Mouse (Mus musculus): ENCODE measurements at regions not wholly inside any gene's neighbourhood (a gene's known extent, or its start where the extent isn't known, plus 50 kb on each side); places are given as distances from the start of the nearest gene placed in this dataset.

DNA sequence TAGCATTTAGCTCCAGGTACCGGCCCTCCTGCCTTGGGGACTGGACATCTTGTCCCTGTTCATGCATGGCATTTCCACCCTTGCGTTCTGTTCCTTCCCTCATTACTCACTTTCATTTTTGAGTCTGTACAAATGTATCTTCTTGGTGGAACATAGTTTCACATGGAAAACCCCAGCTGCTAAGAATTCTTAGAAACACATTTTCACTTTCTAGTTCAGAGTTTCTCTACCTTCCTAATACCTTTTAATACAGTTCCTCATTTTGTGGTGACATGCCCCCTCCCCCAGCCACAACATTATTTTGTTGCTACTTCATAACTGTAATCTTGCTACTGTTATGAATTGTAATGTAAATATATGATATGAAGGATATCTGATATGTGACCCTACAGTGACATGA is 169.9 kb downstream of the Cemip2 start:
- H3K36me3 ChIP-seq (replicated peaks; ENCODE audit: control insufficient read depth, insufficient read depth, low read depth): no peaks in the 10 kb centered on the region
- no peak overlapping the region for H3K4me3 ChIP-seq (ENCODE audit: insufficient read depth in 1 of 2, low read depth in 2 of 2, low read length in 2 of 2)
- H3K4me2 ChIP-seq (ENCODE audit: low read depth): no peak overlapping the region
- TF ChIP-seq CTCF (IDR thresholded peaks at IDR 0.05; ENCODE audit: low read depth): no peak
- no peak for TF ChIP-seq EP300 (IDR thresholded peaks at IDR 0.05; ENCODE audit: low read depth)
- H3K9ac ChIP-seq (replicated peaks): no peak overlapping the region
- DNase-seq (ENCODE audit: low read depth in 3 of 3, low spot score in 3 of 3): no peak
- WGBS (ENCODE audit: insufficient replicate concordance): 54% methylated on average over 2 of the region's 2 CpGs
- H3K27ac ChIP-seq: no peak overlapping the region
- H3K9me3 ChIP-seq (ENCODE audit: control insufficient read depth, low read length): no peaks in the 10 kb centered on the region
- H3K27me3 ChIP-seq (ENCODE audit: control insufficient read depth, insufficient read depth, low read length): no peaks in the 10 kb centered on the region
- no peaks in the 10 kb centered on the region for H3K4me1 ChIP-seq (replicated peaks; ENCODE audit: control insufficient read depth in 2 of 2, insufficient read depth in 2 of 2, low read length in 1 of 2)
- ATAC-seq (ENCODE audit: insufficient read depth): no peak

DNA sequence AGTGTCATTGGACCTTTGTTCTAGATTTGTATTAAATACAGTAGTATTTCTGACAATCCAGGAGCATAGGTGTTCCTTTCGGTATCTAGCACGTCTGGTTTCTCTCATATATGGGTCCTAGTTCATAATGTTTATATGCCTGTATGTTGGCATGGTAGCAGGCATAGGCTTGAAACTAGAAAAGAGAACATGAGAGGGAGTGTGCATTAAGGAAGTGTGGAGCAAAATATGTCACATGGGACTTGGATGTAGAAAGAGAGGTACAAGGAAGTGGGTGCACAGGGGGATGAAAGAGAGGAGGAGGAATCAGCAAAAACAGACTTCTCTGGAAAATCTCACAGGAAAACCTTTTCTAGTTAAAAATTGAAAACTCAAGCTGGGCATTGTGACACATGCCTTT is 176.2 kb upstream of the Trpm3 start:
- Histone ChIP-seq H3K9me3 (ENCODE audit: control insufficient read depth, low read length) (no peaks in the 10 kb centered on the region), H3K4me1 (replicated peaks; ENCODE audit: control insufficient read depth in 2 of 2, insufficient read depth in 2 of 2, low read length in 1 of 2) (no peaks in the 10 kb centered on the region), H3K9ac (replicated peaks) (no peak overlapping the region), H3K4me2 (ENCODE audit: low read depth) (no peak overlapping the region), H3K36me3 (replicated peaks; ENCODE audit: control insufficient read depth, insufficient read depth, low read depth) (no peaks in the 10 kb centered on the region), H3K27me3 (ENCODE audit: control insufficient read depth, insufficient read depth, low read length) (no peaks in the 10 kb centered on the region), H3K27ac (no peak overlapping the region), H3K4me3 (ENCODE audit: insufficient read depth in 1 of 2, low read depth in 2 of 2, low read length in 2 of 2) (no peak overlapping the region)
- DNase-seq (ENCODE audit: low read depth in 3 of 3, low spot score in 3 of 3) (no peak), ATAC-seq (ENCODE audit: insufficient read depth) (no peak)
- TF ChIP-seq CTCF (IDR thresholded peaks at IDR 0.05; ENCODE audit: low read depth) (no peak), EP300 (IDR thresholded peaks at IDR 0.05; ENCODE audit: low read depth) (no peak)
- WGBS (ENCODE audit: insufficient replicate concordance): 59% methylated on average over 2 of the region's 2 CpGs

DNA sequence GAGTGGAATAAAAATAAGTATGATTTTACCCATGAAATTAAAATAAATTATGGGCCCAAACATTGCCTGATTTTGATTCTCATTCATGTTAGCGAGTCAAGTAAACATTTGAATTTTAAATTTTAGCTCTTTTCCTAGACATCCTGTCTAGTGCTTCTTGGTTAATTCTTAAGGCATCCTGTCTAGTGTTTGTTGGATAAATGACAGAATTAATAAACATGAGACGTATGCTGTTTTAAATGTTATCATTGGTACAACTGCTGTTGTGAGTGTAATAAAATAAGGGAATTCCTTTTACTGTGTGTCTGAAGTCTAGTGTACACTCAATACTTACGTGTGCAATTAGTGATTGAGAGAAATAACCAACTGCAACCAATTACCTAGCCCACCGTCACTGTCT is 149.0 kb upstream of the Trpm3 start:
- no peak overlapping the region for H3K4me2 ChIP-seq (ENCODE audit: low read depth)
- H3K4me3 ChIP-seq (ENCODE audit: insufficient read depth in 1 of 2, low read depth in 2 of 2, low read length in 2 of 2): no peak overlapping the region
- DNase-seq (ENCODE audit: low read depth in 3 of 3, low spot score in 3 of 3) (no peak), ATAC-seq (ENCODE audit: insufficient read depth) (no peak)
- no peaks in the 10 kb centered on the region for H3K9me3 ChIP-seq (ENCODE audit: control insufficient read depth, low read length)
- H3K27ac ChIP-seq: no peak overlapping the region
- 61% methylated on average over 4 of the region's 4 CpGs for WGBS (ENCODE audit: insufficient replicate concordance)
- H3K27me3 ChIP-seq (ENCODE audit: control insufficient read depth, insufficient read depth, low read length): no peaks in the 10 kb centered on the region
- TF ChIP-seq CTCF (IDR thresholded peaks at IDR 0.05; ENCODE audit: low read depth) (no peak), EP300 (IDR thresholded peaks at IDR 0.05; ENCODE audit: low read depth) (no peak)
- H3K4me1 ChIP-seq (replicated peaks; ENCODE audit: control insufficient read depth in 2 of 2, insufficient read depth in 2 of 2, low read length in 1 of 2): no peaks in the 10 kb centered on the region
- H3K36me3 ChIP-seq (replicated peaks; ENCODE audit: control insufficient read depth, insufficient read depth, low read depth): no peaks in the 10 kb centered on the region
- H3K9ac ChIP-seq (replicated peaks): no peak overlapping the region

DNA sequence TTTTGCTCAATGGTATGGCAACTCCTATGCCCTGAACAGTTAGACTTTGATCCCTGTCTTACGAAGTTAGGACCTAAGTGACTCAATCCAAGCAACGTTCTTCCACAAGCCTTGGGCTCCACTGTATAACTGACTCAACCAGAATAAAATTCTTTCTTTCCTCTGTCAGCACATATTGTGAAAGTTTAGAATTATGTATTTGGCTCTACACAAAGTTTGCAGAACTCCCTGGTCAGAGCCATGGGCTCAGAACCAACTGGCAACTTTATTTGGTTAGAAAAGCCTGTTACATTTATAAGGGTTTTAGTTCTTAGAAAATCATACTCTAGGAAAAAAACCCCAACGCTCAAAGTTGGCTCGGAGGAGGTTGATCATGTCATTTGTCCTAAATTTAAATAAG is 147.9 kb upstream of the Trpm3 start:
- Histone ChIP-seq H3K4me1 (replicated peaks; ENCODE audit: control insufficient read depth in 2 of 2, insufficient read depth in 2 of 2, low read length in 1 of 2) (no peaks in the 10 kb centered on the region), H3K9ac (replicated peaks) (no peak overlapping the region), H3K36me3 (replicated peaks; ENCODE audit: control insufficient read depth, insufficient read depth, low read depth) (no peaks in the 10 kb centered on the region), H3K4me3 (ENCODE audit: insufficient read depth in 1 of 2, low read depth in 2 of 2, low read length in 2 of 2) (no peak overlapping the region), H3K27me3 (ENCODE audit: control insufficient read depth, insufficient read depth, low read length) (no peaks in the 10 kb centered on the region), H3K27ac (no peak overlapping the region), H3K9me3 (ENCODE audit: control insufficient read depth, low read length) (no peaks in the 10 kb centered on the region), H3K4me2 (ENCODE audit: low read depth) (no peak overlapping the region)
- no peak for DNase-seq (ENCODE audit: low read depth in 3 of 3, low spot score in 3 of 3)
- TF ChIP-seq EP300 (IDR thresholded peaks at IDR 0.05; ENCODE audit: low read depth) (no peak), CTCF (IDR thresholded peaks at IDR 0.05; ENCODE audit: low read depth) (no peak)
- 68% methylated on average over 4 of the region's 4 CpGs for WGBS (ENCODE audit: insufficient replicate concordance)
- no peak for ATAC-seq (ENCODE audit: insufficient read depth)

DNA sequence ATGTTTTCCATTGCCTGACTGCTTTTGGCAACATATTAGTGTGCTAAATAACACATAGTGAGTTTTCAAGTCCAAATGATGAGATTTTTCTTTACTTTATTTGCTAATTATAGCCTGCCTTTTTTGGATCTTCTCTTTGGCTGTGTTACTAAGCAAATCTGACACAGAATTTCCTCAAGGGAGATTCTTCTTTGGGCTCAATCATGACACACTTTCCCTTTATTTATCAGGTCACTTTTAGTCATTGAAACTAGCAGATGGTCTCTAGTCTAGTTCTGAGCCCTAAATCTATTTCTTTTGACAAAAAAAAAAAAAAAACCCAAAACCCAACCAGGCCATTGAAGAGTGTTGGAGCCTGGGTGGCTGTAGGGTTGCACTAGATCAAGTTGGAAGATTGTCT is 147.4 kb upstream of the Trpm3 start:
- no peaks in the 10 kb centered on the region for H3K27me3 ChIP-seq (ENCODE audit: control insufficient read depth, insufficient read depth, low read length)
- no peaks in the 10 kb centered on the region for H3K9me3 ChIP-seq (ENCODE audit: control insufficient read depth, low read length)
- TF ChIP-seq EP300 (IDR thresholded peaks at IDR 0.05; ENCODE audit: low read depth): no peak
- TF ChIP-seq CTCF (IDR thresholded peaks at IDR 0.05; ENCODE audit: low read depth): no peak
- H3K27ac ChIP-seq: no peak overlapping the region
- no peak overlapping the region for H3K9ac ChIP-seq (replicated peaks)
- ATAC-seq (ENCODE audit: insufficient read depth): no peak
- no peaks in the 10 kb centered on the region for H3K36me3 ChIP-seq (replicated peaks; ENCODE audit: control insufficient read depth, insufficient read depth, low read depth)
- no peak overlapping the region for H3K4me2 ChIP-seq (ENCODE audit: low read depth)
- no peak for DNase-seq (ENCODE audit: low read depth in 3 of 3, low spot score in 3 of 3)
- H3K4me1 ChIP-seq (replicated peaks; ENCODE audit: control insufficient read depth in 2 of 2, insufficient read depth in 2 of 2, low read length in 1 of 2): no peaks in the 10 kb centered on the region
- no peak overlapping the region for H3K4me3 ChIP-seq (ENCODE audit: insufficient read depth in 1 of 2, low read depth in 2 of 2, low read length in 2 of 2)

DNA sequence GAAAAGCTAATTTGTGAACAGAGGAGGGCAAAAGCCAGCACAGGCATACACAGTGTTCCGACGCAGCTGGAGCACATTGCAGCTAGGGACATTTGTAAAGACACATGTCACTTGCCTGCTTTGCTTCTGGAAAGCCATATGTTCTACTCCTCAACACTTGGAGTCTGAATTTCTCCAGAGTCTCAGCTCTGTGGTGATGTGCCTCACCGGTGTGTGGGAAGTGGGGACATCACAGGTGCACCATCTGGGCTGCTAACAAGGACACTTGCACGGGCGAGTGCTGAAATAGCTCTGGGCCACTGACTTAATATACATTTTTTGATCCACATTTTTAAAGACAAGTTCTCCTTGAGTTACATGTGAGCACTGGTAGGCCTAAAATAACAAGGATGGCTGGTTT is 139.2 kb upstream of the Trpm3 start:
- ATAC-seq (ENCODE audit: insufficient read depth): no peak

More for the DNA sequence above, 139.2 kb upstream of the Trpm3 start:
- H3K4me2 ChIP-seq (ENCODE audit: low read depth): no peak overlapping the region
- DNase-seq (ENCODE audit: low read depth in 3 of 3, low spot score in 3 of 3): no peak
- H3K36me3 ChIP-seq (replicated peaks; ENCODE audit: control insufficient read depth, insufficient read depth, low read depth): no peaks in the 10 kb centered on the region
- H3K9ac ChIP-seq (replicated peaks): no peak overlapping the region
- H3K9me3 ChIP-seq (ENCODE audit: control insufficient read depth, low read length): no peaks in the 10 kb centered on the region
- no peak overlapping the region for H3K27ac ChIP-seq
- TF ChIP-seq EP300 (IDR thresholded peaks at IDR 0.05; ENCODE audit: low read depth): no peak
- TF ChIP-seq CTCF (IDR thresholded peaks at IDR 0.05; ENCODE audit: low read depth): no peak
- no peaks in the 10 kb centered on the region for H3K27me3 ChIP-seq (ENCODE audit: control insufficient read depth, insufficient read depth, low read length)
- H3K4me1 ChIP-seq (replicated peaks; ENCODE audit: control insufficient read depth in 2 of 2, insufficient read depth in 2 of 2, low read length in 1 of 2): no peaks in the 10 kb centered on the region
- WGBS (ENCODE audit: insufficient replicate concordance): 84% methylated on average over 5 of the region's 5 CpGs
- H3K4me3 ChIP-seq (ENCODE audit: insufficient read depth in 1 of 2, low read depth in 2 of 2, low read length in 2 of 2): no peak overlapping the region

Measured in liver, embryonic 14.5 days (tissue).